Mouse (Mus musculus) MEL-GATA-1-ER (cell line): Measurements from ENCODE around the gene Mfsd4b1.

Source experiments
- DNase-seq: peaks from one replicate; pipeline ENCODE4 v3.0.0-alpha.2; 2012; ENCODE audit warnings: low read depth; ENCODE audit errors: extremely low read depth

Mfsd4b1 gene

GRCm38 (mm10) chr10:39960441-39960822 lies 64.6 kb downstream of the Mfsd4b1 start:
- DNase-seq, result no peak

- peak; percentile 96 for DNase-seq
Measured at GRCm38 (mm10) chr10:39959761-39960440, 65.2 kb downstream of the Mfsd4b1 start, which contains the start of gene Mfsd4b3. Gene Mfsd4b3 (minus strand): TSS chr10:39960153.

GRCm38 (mm10) chr10:39958266-39958665 lies 66.8 kb downstream of the Mfsd4b1 start:
- DNase-seq, result no peak

- no peak for DNase-seq
Measured at GRCm38 (mm10) chr10:39956340-39956878, 68.7 kb downstream of the Mfsd4b1 start.

- no peak for DNase-seq
Measured at GRCm38 (mm10) chr10:39955163-39955562, 69.9 kb downstream of the Mfsd4b1 start.
